Comparison of ENCODE assay signal across 13 mouse cellular contexts in genomic region chr10:32052045-32052444, GRCm38 (mm10).
"Had no signal": no experiment of that assay in that cellular context is flagged by ENCODE, and none has a peak within 500 bp of the region (broad histone marks: within the 10 kb centered on the region; RNA-seq: fewer than 3 reads in every experiment).

No protein-coding gene starts in this region.

- H3K4me2 ChIP-seq: limb, embryonic 13.5 days; midbrain, embryonic 12.5 days; neural tube, embryonic 13.5 days had no signal

- H3K27me3 ChIP-seq: limb, embryonic 13.5 days; midbrain, embryonic 12.5 days; neural tube, embryonic 13.5 days had no signal

- H3K4me3 ChIP-seq: limb, embryonic 13.5 days; midbrain, embryonic 12.5 days; neural tube, embryonic 13.5 days had no signal

- ATAC-seq: midbrain, embryonic 16.5 days had no signal

- DNase-seq: kidney, postnatal 36 days; layer of hippocampus, adult 9-11 months; layer of hippocampus, postnatal 36 days; left cerebral cortex, postnatal 4 days; lung, adult 18-20 months; retina, postnatal 1 day; thymus, postnatal 36 days had no signal

- H3K9me3 ChIP-seq: limb, embryonic 13.5 days; midbrain, embryonic 12.5 days; neural tube, embryonic 13.5 days had no signal

- H3K4me1 ChIP-seq: limb, embryonic 13.5 days; midbrain, embryonic 12.5 days; neural tube, embryonic 13.5 days had no signal

- H3K36me3 ChIP-seq: limb, embryonic 13.5 days; midbrain, embryonic 12.5 days; neural tube, embryonic 13.5 days had no signal

- H3K27ac ChIP-seq: kidney, postnatal 0 days; limb, embryonic 13.5 days; liver, embryonic 14.5 days; midbrain, embryonic 12.5 days; neural tube, embryonic 13.5 days had no signal

- H3K9ac ChIP-seq: limb, embryonic 13.5 days; liver, embryonic 14.5 days; midbrain, embryonic 12.5 days; neural tube, embryonic 13.5 days had no signal
